Mouse (Mus musculus) retina, adult 2 months (tissue): ENCODE measurements around the gene Klk13.
A peak's percentile ranks its signal among the peaks of the same experiment; 100 is the strongest.
"Not testable (repeated sequence)": the region's sequence is repeated elsewhere in the genome, so short reads cannot be mapped to it uniquely, and the experiment has no call there.

Experiments used
- DNase-seq: peaks from one replicate; pipeline ENCODE4 v3.0.0-alpha.2; 2012; ENCODE audit warnings: low read depth, low spot score

Gene Klk13

GRCm38 (mm10) chr7:43712267-43712666 is at the start of gene Klk13:
Gene Klk13, plus strand, starts transcription at chr7:43712567.
- no peak for DNase-seq

- no peak for DNase-seq
Measured at GRCm38 (mm10) chr7:43662804-43663203, 49.6 kb upstream of the Klk13 start.

GRCm38 (mm10) chr7:43667221-43667620 is 45.1 kb upstream of the Klk13 start:
- DNase-seq: not testable (repeated sequence)

- DNase-seq: no peak
Measured at GRCm38 (mm10) chr7:43668582-43668981, 43.8 kb upstream of the Klk13 start.

GRCm38 (mm10) chr7:43671064-43671808 is 41.1 kb upstream of the Klk13 start:
- DNase-seq: no peak

- DNase-seq: peak; percentile 87
Measured at GRCm38 (mm10) chr7:43671809-43672580, 40.4 kb upstream of the Klk13 start, which contains the start of gene Ctu1. Gene Ctu1, plus strand, starts transcription at chr7:43672016.

- no peak for DNase-seq
Measured at GRCm38 (mm10) chr7:43672581-43673260, 39.6 kb upstream of the Klk13 start.

- DNase-seq: no peak
Measured at GRCm38 (mm10) chr7:43675091-43675490, 37.3 kb upstream of the Klk13 start.

GRCm38 (mm10) chr7:43678517-43678916 is 33.9 kb upstream of the Klk13 start:
- no peak for DNase-seq

- DNase-seq: no peak
Measured at GRCm38 (mm10) chr7:43680960-43681359, 31.4 kb upstream of the Klk13 start.

GRCm38 (mm10) chr7:43682511-43682910 is 29.9 kb upstream of the Klk13 start:
- not testable (repeated sequence) for DNase-seq

- no peak for DNase-seq
Measured at GRCm38 (mm10) chr7:43685088-43685487, 27.3 kb upstream of the Klk13 start.

GRCm38 (mm10) chr7:43690118-43690517 is 22.2 kb upstream of the Klk13 start, which contains the start of gene Klk14:
Gene Klk14, plus strand, starts transcription at chr7:43690418.
- DNase-seq: no peak

GRCm38 (mm10) chr7:43710031-43710430 is 2.3 kb upstream of the Klk13 start:
- DNase-seq: no peak

GRCm38 (mm10) chr7:43712917-43713316 is 550 bp downstream of the Klk13 start:
- no peak for DNase-seq

GRCm38 (mm10) chr7:43713741-43714351 is 1.5 kb downstream of the Klk13 start:
- DNase-seq: no peak

GRCm38 (mm10) chr7:43747788-43748187 is 35.4 kb downstream of the Klk13 start:
- no peak for DNase-seq

GRCm38 (mm10) chr7:43752806-43753205 is 40.4 kb downstream of the Klk13 start:
- DNase-seq: no peak

- no peak for DNase-seq
Measured at GRCm38 (mm10) chr7:43766484-43766883, 54.1 kb downstream of the Klk13 start.

GRCm38 (mm10) chr7:43768597-43768996 is 56.2 kb downstream of the Klk13 start, which contains the start of gene Klk12:
Gene Klk12, plus strand, starts transcription at chr7:43768897.
- no peak for DNase-seq

GRCm38 (mm10) chr7:43769636-43770035 is 57.3 kb downstream of the Klk13 start:
- no peak for DNase-seq

GRCm38 (mm10) chr7:43770701-43771100 is 58.3 kb downstream of the Klk13 start:
- DNase-seq: no peak
